Mouse (Mus musculus) heart, adult 2 months (tissue): ENCODE measurements around the gene Msi2. TPM values are rescaled to one million over a fixed set of nuclear protein-coding genes. Genes with fewer than 3 reads are reported as not detected.

ENCODE experiments used
- DNase-seq, 2 experiments: peaks; one replicate each; pipeline ENCODE4 v3.0.0; 2021
- H3K27ac ChIP-seq: fragments of 200-600 bp; 2 replicates; pipeline ENCODE4 v1.8.1; 2022
- H3K27me3 ChIP-seq: fragments of 200-500 bp; 2 replicates; pipeline ENCODE4 v1.6.1; 2012; ENCODE audit warnings: mild to moderate bottlenecking, low read length, inconsistent platforms, mixed read lengths; ENCODE audit not compliant: control insufficient read depth, insufficient read depth
- H3K36me3 ChIP-seq: fragments of 200-500 bp; 2 replicates; pipeline ENCODE4 v1.6.1; 2012; ENCODE audit warnings: low read length, inconsistent platforms; ENCODE audit not compliant: control insufficient read depth, insufficient read depth
- H3K4me1 ChIP-seq: fragments of 200-500 bp; 2 replicates; pipeline ENCODE4 v1.6.1; 2011; ENCODE audit warnings: low read length; ENCODE audit not compliant: control insufficient read depth, insufficient read depth
- H3K4me3 ChIP-seq: fragments of 200-600 bp; 2 replicates; pipeline ENCODE4 v1.8.1; 2022
- H3K79me2 ChIP-seq: fragments of 200-500 bp; replicated peaks from 2 replicates; pipeline ENCODE4 v1.6.1; 2012; ENCODE audit warnings: mild to moderate bottlenecking, inconsistent platforms, low read length, moderate library complexity, mixed read lengths; ENCODE audit not compliant: control insufficient read depth, insufficient read depth
- H3K9ac ChIP-seq: fragments of 200-500 bp; 2 replicates; pipeline ENCODE4 v1.6.1; 2012; ENCODE audit warnings: low read depth, mild to moderate bottlenecking, control low read depth, inconsistent platforms, low read length, mixed read lengths
- CTCF ChIP-seq: fragments of 200-600 bp; IDR thresholded peaks from 2 replicates; pipeline ENCODE4 v1.8.1; 2022; ENCODE audit warnings: antibody characterized with exemption, mild to moderate bottlenecking, moderate library complexity
- EP300 ChIP-seq: fragments of 200-500 bp; IDR thresholded peaks from 2 replicates; pipeline ENCODE4 v1.6.1; 2011; ENCODE audit warnings: low read depth, low read length, control low read depth; ENCODE audit not compliant: insufficient read depth
- POLR2A ChIP-seq: fragments of 200-500 bp; IDR thresholded peaks from 2 replicates; pipeline ENCODE4 v1.6.1; 2011; ENCODE audit warnings: mild to moderate bottlenecking, low read depth, low read length, control low read depth; ENCODE audit not compliant: insufficient read depth
- WGBS: fragments of 180-500 bp; shearing (Covaris S2); methylation state at CpG from one replicate; pipeline ENCODE4 v1.1.7; 2018; 5-methylcytosine and 5-hydroxymethylcytosine counted together
- intact Hi-C: fragments of 180-260 bp; cut with DNase I; formaldehyde crosslinking; loops from one replicate; pipeline ENCODE4 v1.15.1; 2025
- polyA plus RNA-seq: library from polyadenylated mRNA; depleted of rRNA; stranded (reverse); fragments of >200 nt; gene quantifications from 2 replicates; pipeline ENCODE4 v1.2.3, GENCODE M21; 2012
- total RNA-seq, 2 experiments: library from RNA; stranded (reverse); gene quantifications; 2 replicates each; pipeline ENCODE4 v1.2.3; 2021

Msi2 gene
- total and polyA plus RNA-seq, 3 experiments = 42.5 to 208 (median 176) TPM

DNA sequence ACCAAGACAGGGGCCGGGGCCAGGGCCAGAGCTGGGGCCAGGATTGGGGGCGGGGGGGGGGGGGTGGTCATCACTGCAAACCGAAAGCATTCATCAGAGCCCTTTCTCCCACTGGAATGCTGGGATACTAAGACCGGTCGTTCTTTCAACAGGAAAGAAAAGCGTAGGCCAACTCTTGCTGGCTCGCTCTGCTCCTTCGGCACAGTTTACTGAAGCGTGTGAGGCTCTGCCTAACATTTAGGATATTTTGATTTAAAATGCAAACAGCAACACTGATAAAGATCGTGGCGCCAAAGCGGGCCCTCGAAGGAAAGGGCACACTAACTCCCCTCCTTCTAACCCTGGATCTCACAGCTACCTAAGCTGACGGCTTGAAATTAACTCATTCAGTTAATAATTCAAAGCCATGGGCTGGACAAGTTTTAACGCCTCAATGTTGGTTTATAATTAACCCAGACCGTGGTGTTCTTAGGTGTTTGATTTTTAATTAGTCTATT, 100.3 kb downstream of the Msi2 start:
- peaks cover 44% of the 10 kb centered on the region for H3K4me1 ChIP-seq
- no peaks in the 10 kb centered on the region for H3K79me2 ChIP-seq
- DNase-seq = peak in 1 of 2 experiments; percentile 17
- peaks cover 24% of the 10 kb centered on the region for H3K36me3 ChIP-seq
- H3K27ac ChIP-seq = peak overlapping the region; percentile 87
- WGBS = 59% methylated on average over 16 of the region's 16 CpGs
- H3K27me3 ChIP-seq = no peaks in the 10 kb centered on the region
- intact Hi-C loops = loop anchor here (2.0 kb wide), 1 partner anchor 17 kb away; no protein-coding TSS in a partner anchor
- H3K4me3 ChIP-seq = no peak overlapping the region
- H3K9ac ChIP-seq = no peak overlapping the region
- TF ChIP-seq CTCF (no peak), POLR2A (no peak)

GRCm38 (mm10) chr11:88617380-88617779, 100.9 kb downstream of the Msi2 start:
- no peak for TF ChIP-seq POLR2A
- no peak for TF ChIP-seq EP300
- TF ChIP-seq CTCF = no peak
- H3K27ac ChIP-seq = peak overlapping the region; percentile 87; the same call in 1 of the 2 replicates
- no peak overlapping the region for H3K9ac ChIP-seq
- DNase-seq = no peak
- WGBS = 97% methylated on average over 11 of the region's 11 CpGs
- no peaks in the 10 kb centered on the region for H3K27me3 ChIP-seq
- intact Hi-C loops = no loop called here
- H3K4me1 ChIP-seq = peaks cover 46% of the 10 kb centered on the region
- no peaks in the 10 kb centered on the region for H3K79me2 ChIP-seq
- peaks cover 23% of the 10 kb centered on the region for H3K36me3 ChIP-seq
- H3K4me3 ChIP-seq = no peak overlapping the region

- Histone ChIP-seq H3K4me1 (peaks cover 30% of the 10 kb centered on the region), H3K27ac (peak overlapping the region; percentile 74), H3K36me3 (peaks cover 11% of the 10 kb centered on the region), H3K79me2 (no peaks in the 10 kb centered on the region), H3K9ac (no peak overlapping the region), H3K27me3 (no peaks in the 10 kb centered on the region), H3K4me3 (no peak overlapping the region)
- intact Hi-C loops = loop anchor here (2.0 kb wide), 1 partner anchor 16 kb away; no protein-coding TSS in a partner anchor
- WGBS = 67% methylated on average over 11 of the region's 11 CpGs
- no peak for TF ChIP-seq CTCF
- TF ChIP-seq POLR2A = no peak
- peak in 1 of 2 experiments; percentile 4 for DNase-seq
Measured at GRCm38 (mm10) chr11:88614527-88615305, 103.6 kb downstream of the Msi2 start.

DNA sequence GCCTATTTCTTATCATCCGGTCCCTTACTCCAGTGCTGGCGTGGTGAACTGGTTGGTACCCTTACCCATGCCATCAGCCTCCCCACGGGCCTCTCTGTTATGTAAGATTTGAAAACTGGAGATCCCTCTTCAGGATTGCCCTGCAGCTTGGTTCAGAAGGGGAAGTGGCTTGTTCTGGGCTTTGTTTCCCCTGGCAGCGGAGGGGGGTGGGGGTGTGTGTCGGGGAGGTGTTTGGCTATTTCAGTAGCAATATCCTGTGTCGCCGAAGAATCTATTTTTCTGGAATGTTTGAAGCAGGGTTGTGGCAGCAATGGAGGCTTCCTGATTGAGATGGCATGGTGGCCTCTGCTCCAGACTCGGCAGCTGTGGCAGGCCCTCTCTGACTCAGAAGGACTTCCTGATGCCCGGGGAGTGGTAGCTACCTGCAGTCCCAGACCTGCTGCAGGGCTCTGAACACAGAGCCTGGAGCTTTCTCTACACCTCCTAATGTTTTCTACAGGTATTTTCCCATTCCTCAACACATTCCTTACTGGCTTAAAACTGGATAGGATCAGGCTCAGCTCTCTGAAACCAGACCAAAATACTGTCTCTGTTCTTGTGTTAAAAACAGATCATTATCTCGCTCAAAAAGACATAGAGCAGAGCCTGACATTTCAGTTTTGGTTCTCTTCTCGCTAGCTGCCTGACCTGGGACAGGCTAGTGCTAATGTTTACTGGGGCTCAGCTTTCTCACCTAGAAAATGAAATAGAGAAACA, 104.4 kb downstream of the Msi2 start:
- Histone ChIP-seq H3K9ac (peak overlapping the region; percentile 16; the same call in 1 of the 2 replicates), H3K4me3 (no peak overlapping the region), H3K36me3 (peaks cover 11% of the 10 kb centered on the region), H3K4me1 (peaks cover 27% of the 10 kb centered on the region), H3K79me2 (no peaks in the 10 kb centered on the region), H3K27me3 (no peaks in the 10 kb centered on the region), H3K27ac (peak overlapping the region; percentile 74)
- peak in 1 of 2 experiments; percentile 67 for DNase-seq
- intact Hi-C loops = loop anchor here (2.0 kb wide), 1 partner anchor 15 kb away; no protein-coding TSS in a partner anchor
- WGBS = 19% methylated on average over 11 of the region's 11 CpGs
- TF ChIP-seq CTCF = no peak
- TF ChIP-seq EP300 = 0 out of 2 replicates have a peak, but pooled peaks have one; percentile 25
- TF ChIP-seq POLR2A = no peak

- Histone ChIP-seq H3K27me3 (no peaks in the 10 kb centered on the region), H3K9ac (no peak overlapping the region), H3K4me1 (peaks cover 25% of the 10 kb centered on the region), H3K79me2 (no peaks in the 10 kb centered on the region), H3K4me3 (no peak overlapping the region), H3K36me3 (peaks cover 14% of the 10 kb centered on the region), H3K27ac (peak overlapping the region; percentile 74)
- WGBS = 46% methylated on average over 6 of the region's 6 CpGs
- TF ChIP-seq POLR2A = no peak
- TF ChIP-seq CTCF = no peak
- DNase-seq = peak in 1 of 2 experiments; percentile 5
- intact Hi-C loops = no loop called here
Measured at GRCm38 (mm10) chr11:88613008-88613407, 105.3 kb downstream of the Msi2 start.
